Mouse (Mus musculus) heart, adult 18-20 months (tissue): ENCODE results near the gene Spin2g. TPM values are rescaled to one million over a fixed set of nuclear protein-coding genes. Genes with fewer than 3 reads are reported as not detected.
"Not testable (repeated sequence)": the region's sequence is repeated elsewhere in the genome, so short reads cannot be mapped to it uniquely, and the experiment has no call there.

Source experiments
- DNase-seq, 2 experiments: peaks; one replicate each; pipeline ENCODE4 v3.0.0; 2021 to 2022; ENCODE audit warnings: mixed read lengths in 1 of 2
- long read RNA-seq, 2 experiments: library from polyadenylated mRNA; stranded (forward); transcript quantifications; one replicate each; pipeline ENCODE4 v2.0.0; 2021
- total RNA-seq, 2 experiments: library from RNA; stranded (reverse); gene quantifications; 2 replicates each; pipeline ENCODE4 v1.2.3; 2021

Gene Spin2g
- not detected for total RNA-seq
- long read RNA-seq, experiment 1: 0 reads
- long read RNA-seq, experiment 2: 0 reads

GRCm38 (mm10) chrX:34238633-34239032, at the start of gene Spin2g:
Spin2g (minus strand) TSS chrX:34238733.
- not testable (repeated sequence) for DNase-seq

Other genes with a start within 250 kb of the Spin2g start
- not detected for gene Btbd35f9, start 77.2 kb downstream of the Spin2g start, total RNA-seq
- not detected for gene Btbd35f8, start 211.8 kb upstream of the Spin2g start, total RNA-seq